Mouse (Mus musculus) kidney, adult 2 months (tissue): ENCODE results near the gene Mapk3.

Experiments used
- CTCF ChIP-seq: fragments of 200-500 bp; conservative IDR thresholded peaks from 2 replicates; pipeline ENCODE4 v1.5.1; 2011; ENCODE audit warnings: low read depth, mild to moderate bottlenecking, control low read depth, low read length, moderate library complexity, mixed read lengths; ENCODE audit not compliant: insufficient read depth, insufficient read length
- POLR2A ChIP-seq: fragments of 200-500 bp; IDR thresholded peaks from one replicate; pipeline ENCODE4 v1.6.1; 2011; ENCODE audit warnings: low read depth, low read length, control low read depth

DNA sequence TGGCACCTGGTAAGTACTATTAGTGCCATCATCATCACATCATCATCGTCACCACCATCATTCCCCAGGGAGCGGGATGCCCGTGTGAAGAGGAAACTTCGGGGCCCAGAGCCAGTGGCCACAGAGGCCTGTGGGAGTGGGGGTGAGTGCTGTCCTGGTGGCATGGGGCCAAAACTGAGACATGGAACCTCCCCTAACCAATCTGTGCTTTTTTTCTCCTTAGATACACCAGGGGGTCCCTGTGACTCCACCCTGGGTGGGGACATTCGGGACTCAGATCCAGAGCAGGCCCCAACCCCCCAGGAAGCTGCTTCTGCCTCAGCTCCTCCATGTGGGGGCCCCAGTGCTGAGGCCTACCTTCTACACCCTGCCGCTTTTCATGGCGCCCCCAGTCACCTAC is 25.1 kb downstream of the Mapk3 start:
- TF ChIP-seq CTCF (no peak), POLR2A (no peak)
